Mouse (Mus musculus) liver, embryonic 15.5 days (tissue): ENCODE measurements at regions not wholly inside any gene's neighbourhood (a gene's known extent, or its start where the extent isn't known, plus 50 kb on each side); places are given as distances from the start of the nearest gene placed in this dataset.
"Not testable (repeated sequence)": the region's sequence is repeated elsewhere in the genome, so short reads cannot be mapped to it uniquely, and the experiment has no call there.

Experiments used
- ATAC-seq: fragments of 200-750 bp; cut with Nextera tagmentation; 2 replicates; pipeline ENCODE4 v1.8.0; 2017; ENCODE audit warnings: moderate number of reproducible peaks, mild to moderate bottlenecking, moderate library complexity; ENCODE audit not compliant: insufficient read depth
- H3K27ac ChIP-seq: fragments of 300-500 bp; sonication (generic); replicated peaks from 2 replicates; pipeline ENCODE4 v1.5.1; 2015; ENCODE audit warnings: mild to moderate bottlenecking, inconsistent platforms
- H3K27me3 ChIP-seq: fragments of 300-500 bp; sonication (generic); 2 replicates; pipeline ENCODE4 v1.6.1; 2015; ENCODE audit warnings: mild to moderate bottlenecking, inconsistent platforms
- H3K36me3 ChIP-seq: fragments of 300-500 bp; sonication (generic); replicated peaks from 2 replicates; pipeline ENCODE4 v1.6.1; 2015; ENCODE audit warnings: moderate library complexity, mild to moderate bottlenecking, inconsistent platforms
- H3K4me1 ChIP-seq: fragments of 300-500 bp; sonication (generic); replicated peaks from 2 replicates; pipeline ENCODE4 v1.6.1; 2015; ENCODE audit warnings: inconsistent platforms
- H3K4me2 ChIP-seq: fragments of 300-500 bp; sonication (generic); 2 replicates; pipeline ENCODE4 v1.6.1; 2015; ENCODE audit warnings: moderate library complexity, mild to moderate bottlenecking, inconsistent platforms
- H3K4me3 ChIP-seq: fragments of 300-500 bp; sonication (generic); replicated peaks from 2 replicates; pipeline ENCODE4 v1.5.1; 2015; ENCODE audit warnings: mild to moderate bottlenecking, inconsistent platforms
- H3K9ac ChIP-seq: fragments of 300-500 bp; sonication (generic); 2 replicates; pipeline ENCODE4 v1.6.1; 2015; ENCODE audit warnings: moderate library complexity, mild to moderate bottlenecking, inconsistent platforms
- H3K9me3 ChIP-seq: fragments of 300-500 bp; sonication (generic); replicated peaks from 2 replicates; pipeline ENCODE4 v1.6.1; 2016; ENCODE audit warnings: inconsistent platforms
- WGBS: fragments of 180-500 bp; shearing (Covaris S2); methylation state at CpG from one replicate; pipeline ENCODE4 v1.1.7; 2015; ENCODE audit warnings: mixed read lengths; ENCODE audit not compliant: insufficient replicate concordance; 5-methylcytosine and 5-hydroxymethylcytosine counted together

DNA sequence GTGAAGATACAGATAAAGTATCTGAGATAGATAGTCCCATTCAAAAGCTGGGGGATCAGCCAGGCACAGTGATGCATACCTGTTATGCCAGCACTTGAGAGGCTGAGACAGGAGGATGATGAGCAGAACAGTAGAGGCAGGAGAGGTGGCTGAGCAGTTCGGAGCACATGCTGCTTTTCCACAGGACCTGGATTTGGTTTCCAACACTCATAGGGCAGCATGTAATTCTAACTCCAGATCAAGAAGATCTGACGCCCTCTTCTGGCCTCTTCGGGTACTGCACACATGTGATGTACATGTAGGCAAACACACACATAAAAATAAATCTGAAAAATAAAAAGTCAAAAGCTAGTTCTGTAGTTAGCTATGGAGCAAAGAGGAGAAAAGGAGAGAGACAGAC, 109.4 kb upstream of the Arid1b start:
- Histone ChIP-seq H3K4me2 (no peak overlapping the region), H3K36me3 (no peaks in the 10 kb centered on the region), H3K27me3 (no peaks in the 10 kb centered on the region), H3K9ac (no peak overlapping the region), H3K4me1 (no peaks in the 10 kb centered on the region), H3K27ac (no peak overlapping the region), H3K9me3 (no peaks in the 10 kb centered on the region), H3K4me3 (no peak overlapping the region)
- 43% methylated on average over 3 of the region's 3 CpGs for WGBS
- no peak for ATAC-seq

DNA sequence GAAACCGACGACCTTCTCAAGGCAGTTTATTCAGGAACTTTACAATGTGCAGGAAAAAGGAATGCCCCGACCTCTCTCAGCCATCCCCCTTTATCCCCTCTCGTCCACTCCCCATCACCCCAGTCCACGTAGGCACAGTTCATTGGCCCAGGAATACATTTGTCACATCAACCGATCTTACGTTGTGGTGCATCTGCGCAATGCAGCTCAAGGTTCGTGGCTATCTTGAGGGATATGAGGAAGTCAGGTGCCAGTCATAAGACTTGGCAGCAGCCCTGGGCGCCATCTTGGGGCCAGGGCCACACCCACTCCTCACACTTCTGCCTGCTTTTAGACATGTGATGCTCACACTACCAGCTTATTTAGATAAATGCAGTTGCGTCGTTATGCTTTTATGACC, 106.8 kb upstream of the Arid1b start:
- not testable (repeated sequence) for H3K9me3 ChIP-seq, H3K4me2 ChIP-seq, H3K4me3 ChIP-seq, H3K27ac ChIP-seq, H3K27me3 ChIP-seq, H3K4me1 ChIP-seq, H3K36me3 ChIP-seq, ATAC-seq, H3K9ac ChIP-seq
- WGBS, result 70% methylated on average over 12 of the region's 12 CpGs

DNA sequence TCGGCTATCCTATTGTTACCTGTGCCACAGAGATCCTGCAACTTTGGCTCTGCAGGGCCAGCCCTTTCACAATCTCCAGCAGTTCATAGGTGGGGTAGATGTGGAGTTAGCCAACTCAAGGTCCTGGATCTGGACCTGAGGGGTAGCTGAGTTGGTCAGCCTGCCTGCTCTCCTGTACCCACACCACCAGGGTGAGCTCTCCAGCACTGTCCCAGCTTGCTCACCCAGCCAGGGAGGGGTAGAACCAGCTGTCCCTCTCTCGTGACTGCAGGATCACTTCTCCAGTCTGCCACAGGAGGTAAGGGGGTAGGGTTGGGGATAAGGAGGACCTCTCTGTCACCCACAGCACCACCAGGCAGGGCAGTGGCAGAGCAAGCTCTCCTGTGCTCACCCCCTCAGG, 104.6 kb upstream of the Arid1b start:
- Histone ChIP-seq H3K9ac (no peak overlapping the region), H3K27ac (no peak overlapping the region), H3K36me3 (no peaks in the 10 kb centered on the region), H3K4me3 (no peak overlapping the region), H3K9me3 (no peaks in the 10 kb centered on the region), H3K4me1 (no peaks in the 10 kb centered on the region), H3K27me3 (no peaks in the 10 kb centered on the region), H3K4me2 (no peak overlapping the region)
- ATAC-seq, result no peak
- 44% methylated on average over 2 of the region's 2 CpGs for WGBS

DNA sequence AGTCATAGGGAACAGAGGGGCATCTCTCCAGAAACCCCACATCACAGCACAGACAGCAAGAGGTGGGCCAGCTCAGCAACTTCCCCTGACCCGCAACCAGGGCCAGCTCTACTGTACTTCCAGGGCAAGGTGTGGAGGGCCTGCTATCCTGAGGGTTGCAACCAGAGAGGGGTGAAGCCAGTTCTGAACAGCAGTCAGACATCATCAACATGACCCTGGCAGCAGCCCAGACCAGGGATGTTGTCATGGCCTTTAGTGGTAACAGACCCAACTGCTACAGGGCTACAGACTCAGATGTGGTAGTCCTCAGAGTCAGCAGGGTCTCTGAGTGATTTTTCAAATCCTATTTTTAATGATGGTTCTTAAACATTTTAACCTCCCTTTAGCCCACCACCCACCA, 104.0 kb upstream of the Arid1b start:
- 62% methylated on average over 1 of the region's 1 CpGs for WGBS
- Histone ChIP-seq H3K36me3 (no peaks in the 10 kb centered on the region), H3K9ac (no peak overlapping the region), H3K4me2 (no peak overlapping the region), H3K9me3 (no peaks in the 10 kb centered on the region), H3K27ac (no peak overlapping the region), H3K4me3 (no peak overlapping the region), H3K4me1 (no peaks in the 10 kb centered on the region), H3K27me3 (no peaks in the 10 kb centered on the region)
- ATAC-seq, result no peak

DNA sequence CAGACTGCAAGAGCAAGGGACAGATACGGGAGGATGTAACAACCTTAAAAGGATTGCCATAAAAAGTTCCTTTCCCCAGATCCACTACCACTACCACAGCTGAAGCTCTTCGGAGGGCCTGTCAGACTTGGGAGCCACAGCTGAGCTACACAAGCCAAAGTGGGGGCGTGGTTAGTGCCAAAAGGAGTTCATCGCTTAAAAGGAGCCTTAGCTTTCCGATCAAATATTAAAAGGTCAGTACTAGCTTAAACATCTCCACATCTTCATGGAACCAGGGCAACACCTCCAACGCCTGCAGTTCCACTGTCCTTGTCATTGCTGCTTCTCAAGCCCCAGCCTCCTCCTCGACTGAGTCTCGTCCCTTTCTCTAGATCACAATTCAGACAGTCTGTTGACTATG, 102.6 kb upstream of the Arid1b start:
- Histone ChIP-seq H3K27me3 (no peaks in the 10 kb centered on the region), H3K4me1 (no peaks in the 10 kb centered on the region), H3K4me2 (no peak overlapping the region), H3K9me3 (no peaks in the 10 kb centered on the region), H3K9ac (no peak overlapping the region), H3K27ac (no peak overlapping the region), H3K4me3 (no peak overlapping the region), H3K36me3 (no peaks in the 10 kb centered on the region)
- ATAC-seq, result no peak
- 62% methylated on average over 8 of the region's 8 CpGs for WGBS

DNA sequence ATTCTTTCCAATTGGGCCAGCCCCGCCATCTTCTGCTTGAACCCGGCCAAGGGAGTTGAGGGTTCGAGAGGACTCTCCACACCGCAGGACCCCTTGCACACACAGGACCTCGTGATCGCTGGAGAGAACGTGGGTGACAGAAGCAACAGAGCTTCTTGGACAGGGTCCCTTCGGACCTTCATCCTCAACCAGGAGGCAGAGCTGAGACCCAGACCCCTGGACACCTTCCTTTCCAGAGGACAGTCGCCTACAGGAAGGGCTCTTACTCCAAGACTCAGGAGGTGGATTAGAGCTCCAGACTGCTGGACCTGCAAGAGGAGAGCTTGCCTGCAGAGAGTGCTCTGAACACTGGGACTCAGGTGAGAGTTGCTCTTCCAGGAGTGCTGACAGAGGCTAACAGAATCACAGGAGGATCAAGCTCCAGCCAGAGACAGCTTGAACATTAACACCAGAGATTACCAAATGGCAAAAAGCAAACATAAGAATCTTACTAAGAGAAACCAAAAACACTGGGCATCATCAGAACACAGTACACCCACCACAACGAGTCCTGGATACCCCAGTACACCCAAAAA, 99.3 kb upstream of the Arid1b start:
- ATAC-seq, H3K9me3 ChIP-seq, H3K4me2 ChIP-seq, H3K4me3 ChIP-seq, H3K9ac ChIP-seq, H3K27ac ChIP-seq, H3K27me3 ChIP-seq, H3K4me1 ChIP-seq, H3K36me3 ChIP-seq: not testable (repeated sequence)
- 66% methylated on average over 10 of the region's 10 CpGs for WGBS

DNA sequence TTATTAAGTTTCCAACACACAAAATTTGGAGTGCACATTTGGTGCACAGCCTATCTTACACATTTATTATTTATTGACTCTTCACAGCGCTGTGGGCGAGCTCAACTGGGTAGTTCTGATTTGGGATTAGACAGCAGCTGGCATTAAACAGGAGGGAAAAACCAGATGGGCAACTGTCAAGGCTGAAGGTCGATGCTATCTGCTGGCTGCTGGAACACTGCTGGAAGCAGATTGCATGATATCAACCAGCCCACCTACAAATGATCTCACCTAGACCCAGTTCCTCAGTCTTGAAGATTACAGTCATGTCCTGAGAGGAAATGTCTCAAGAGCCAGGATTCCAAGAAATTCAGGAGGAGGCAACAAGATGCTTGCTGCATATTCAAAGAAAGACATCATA, 91.0 kb upstream of the Arid1b start:
- H3K4me2 ChIP-seq, result no peak overlapping the region
- no peaks in the 10 kb centered on the region for H3K36me3 ChIP-seq
- H3K4me1 ChIP-seq, result peaks cover 7% of the 10 kb centered on the region
- 0 out of 2 replicates have a peak, but pooled peaks cover under 1% of the 10 kb centered on the region for H3K27me3 ChIP-seq
- no peaks in the 10 kb centered on the region for H3K9me3 ChIP-seq
- H3K27ac ChIP-seq, result no peak overlapping the region
- H3K9ac ChIP-seq, result no peak overlapping the region
- no peak overlapping the region for H3K4me3 ChIP-seq
- ATAC-seq, result no peak
- WGBS, result 55% methylated on average over 3 of the region's 3 CpGs

DNA sequence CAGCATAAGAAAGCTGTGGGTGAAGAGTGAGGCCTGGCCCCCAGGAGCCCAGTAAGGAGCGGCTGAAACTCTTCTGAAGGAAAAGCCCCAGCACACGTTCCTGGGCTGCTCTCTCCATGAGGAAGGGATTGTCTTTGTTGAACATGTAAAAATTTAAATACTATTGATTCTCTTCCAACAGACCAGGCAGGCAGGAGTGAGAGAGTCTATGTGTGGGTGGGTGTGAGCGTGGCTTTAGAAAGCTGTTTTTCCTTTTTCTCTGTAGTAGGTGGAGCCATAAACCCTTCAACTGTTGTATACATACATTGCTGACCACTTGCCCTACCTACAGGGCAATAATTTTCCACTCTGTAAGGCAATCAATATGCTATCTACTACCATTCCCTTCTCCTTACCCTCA, 87.6 kb upstream of the Arid1b start:
- no peak overlapping the region for H3K9ac ChIP-seq
- WGBS, result 48% methylated on average over 3 of the region's 3 CpGs
- peaks cover 14% of the 10 kb centered on the region for H3K4me1 ChIP-seq
- H3K4me3 ChIP-seq, result no peak overlapping the region
- no peak overlapping the region for H3K27ac ChIP-seq
- no peak overlapping the region for H3K4me2 ChIP-seq
- ATAC-seq, result no peak
- H3K36me3 ChIP-seq, result no peaks in the 10 kb centered on the region
- H3K9me3 ChIP-seq, result no peaks in the 10 kb centered on the region
- H3K27me3 ChIP-seq, result peaks cover 23% of the 10 kb centered on the region

DNA sequence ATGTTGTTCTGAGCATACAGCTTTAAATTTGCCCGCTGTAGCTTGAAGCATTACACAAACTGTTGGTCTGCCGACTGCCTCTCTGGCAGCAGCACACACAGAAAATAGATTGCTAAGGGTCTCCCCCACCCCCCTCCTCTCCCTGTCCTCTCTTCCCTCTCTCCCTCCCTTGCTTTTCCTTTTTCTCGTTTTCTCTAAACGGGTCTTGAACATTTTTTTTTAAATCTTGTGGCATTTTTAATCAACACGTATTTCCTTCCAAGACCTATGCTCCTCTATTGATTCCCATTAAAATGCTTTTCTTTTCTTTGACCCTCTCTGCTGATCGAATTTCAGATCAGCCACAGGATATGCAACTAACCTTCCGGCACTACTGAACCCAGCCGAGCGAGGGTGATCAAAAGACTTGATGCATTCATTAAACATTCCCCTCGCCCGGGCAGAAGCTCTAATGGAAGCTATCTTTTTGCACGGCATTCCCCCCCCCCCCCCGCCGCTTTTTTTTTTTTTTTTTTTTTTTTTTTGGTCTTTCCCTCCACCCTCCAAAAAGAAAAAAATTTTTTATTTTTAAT, 86.9 kb upstream of the Arid1b start:
- Histone ChIP-seq H3K9ac (peak overlapping the region; percentile 71), H3K27me3 (peaks cover 23% of the 10 kb centered on the region), H3K4me1 (peaks cover 14% of the 10 kb centered on the region), H3K9me3 (no peaks in the 10 kb centered on the region), H3K4me3 (peak overlapping the region; percentile 70), H3K27ac (peak overlapping the region; percentile 84; the same call in 1 of the 2 replicates), H3K4me2 (peak overlapping the region; percentile 95), H3K36me3 (no peaks in the 10 kb centered on the region)
- ATAC-seq, result no peak
- WGBS, result 1% methylated on average over 14 of the region's 14 CpGs

DNA sequence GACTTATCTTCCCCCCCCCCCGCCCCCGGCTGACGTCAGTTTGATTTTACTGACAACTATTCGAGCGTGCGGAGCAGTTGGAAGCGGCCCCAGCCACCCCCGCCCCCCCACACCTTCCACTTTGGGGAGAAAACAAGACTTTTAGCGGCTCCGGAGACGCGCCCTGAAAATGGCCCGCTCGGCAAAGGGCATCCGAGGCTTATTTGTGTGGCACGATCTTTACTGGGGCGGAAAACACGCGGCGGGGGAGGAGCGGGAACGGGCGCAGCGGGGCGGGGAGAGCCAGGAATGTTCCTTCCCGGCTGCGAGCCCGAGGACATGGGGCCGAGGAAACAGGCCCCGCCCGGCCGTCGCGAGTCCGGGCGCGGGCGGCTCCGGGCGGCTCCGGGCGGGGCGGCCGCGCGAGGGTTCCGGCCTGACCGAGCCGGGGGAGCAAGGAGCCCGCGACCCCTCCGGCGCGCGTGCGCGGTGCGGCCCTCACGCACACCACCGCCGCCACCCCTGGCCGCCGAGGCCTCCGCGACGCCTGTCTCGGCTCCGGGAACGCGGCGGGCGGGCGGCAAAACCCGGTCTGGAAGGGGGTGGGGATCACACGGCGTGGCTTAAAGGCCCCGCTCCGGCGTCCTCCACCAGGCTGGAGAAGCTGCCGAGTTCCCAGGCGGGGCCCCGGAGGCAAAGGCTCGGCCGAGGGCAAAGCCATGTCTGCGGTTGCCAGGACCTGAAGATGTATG, 86.1 kb upstream of the Arid1b start:
- peak; percentile 94 for ATAC-seq
- peak overlapping the region; percentile 70 for H3K4me3 ChIP-seq
- peaks cover 23% of the 10 kb centered on the region for H3K27me3 ChIP-seq
- peak overlapping the region; percentile 95 for H3K4me2 ChIP-seq
- no peaks in the 10 kb centered on the region for H3K36me3 ChIP-seq
- peak overlapping the region; percentile 71 for H3K9ac ChIP-seq
- peaks cover 14% of the 10 kb centered on the region for H3K4me1 ChIP-seq
- H3K27ac ChIP-seq, result peak overlapping the region; percentile 84
- H3K9me3 ChIP-seq, result no peaks in the 10 kb centered on the region
- under 1% methylated on average over 67 of the region's 85 CpGs for WGBS

DNA sequence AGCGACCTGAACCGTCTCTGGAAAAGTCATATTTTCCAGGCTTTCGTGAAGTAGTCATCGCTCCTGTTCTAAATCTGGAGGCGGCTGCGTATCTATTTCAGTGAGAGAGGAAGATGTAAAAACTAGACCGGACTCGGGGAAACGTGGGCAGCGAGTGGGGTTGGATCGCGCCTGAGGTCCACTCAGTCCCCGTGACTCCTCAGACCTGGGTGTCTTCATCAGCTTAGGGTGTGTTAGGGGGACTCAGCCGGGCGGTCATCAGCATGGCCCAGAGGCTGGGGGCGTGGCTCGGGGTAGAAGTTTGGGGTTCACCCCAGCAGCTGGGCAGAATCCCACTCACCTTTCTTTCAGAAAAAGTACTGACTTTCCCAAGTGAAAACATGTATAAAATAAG, 85.6 kb upstream of the Arid1b start:
- Histone ChIP-seq H3K36me3 (no peaks in the 10 kb centered on the region), H3K4me3 (peak overlapping the region; percentile 70), H3K27me3 (peaks cover 23% of the 10 kb centered on the region), H3K9me3 (no peaks in the 10 kb centered on the region), H3K4me1 (peaks cover 14% of the 10 kb centered on the region), H3K27ac (peak overlapping the region; percentile 84), H3K9ac (peak overlapping the region; percentile 71), H3K4me2 (peak overlapping the region; percentile 95)
- 1% methylated on average over 17 of the region's 17 CpGs for WGBS
- ATAC-seq, result no peak
